Mouse (Mus musculus) CD4-positive, CD25-positive, alpha-beta regulatory T cell, adult 4 months (primary cell): ENCODE results near the gene Agrn. TPM values are rescaled to one million over a fixed set of nuclear protein-coding genes. Genes with fewer than 3 reads are reported as not detected.

ENCODE experiments used
- ATAC-seq: one replicate; pipeline ENCODE4 v1.8.0; 2017
- polyA plus RNA-seq, 2 experiments: library from polyadenylated mRNA; unstranded; fragments of 100-300 nt; shearing (Covaris generic); gene quantifications; one replicate each; pipeline ENCODE4 v1.2.1; 2017

Agrn gene
- 1 to 10 TPM; 3.6 to 3.9 TPM for polyA plus RNA-seq

DNA sequence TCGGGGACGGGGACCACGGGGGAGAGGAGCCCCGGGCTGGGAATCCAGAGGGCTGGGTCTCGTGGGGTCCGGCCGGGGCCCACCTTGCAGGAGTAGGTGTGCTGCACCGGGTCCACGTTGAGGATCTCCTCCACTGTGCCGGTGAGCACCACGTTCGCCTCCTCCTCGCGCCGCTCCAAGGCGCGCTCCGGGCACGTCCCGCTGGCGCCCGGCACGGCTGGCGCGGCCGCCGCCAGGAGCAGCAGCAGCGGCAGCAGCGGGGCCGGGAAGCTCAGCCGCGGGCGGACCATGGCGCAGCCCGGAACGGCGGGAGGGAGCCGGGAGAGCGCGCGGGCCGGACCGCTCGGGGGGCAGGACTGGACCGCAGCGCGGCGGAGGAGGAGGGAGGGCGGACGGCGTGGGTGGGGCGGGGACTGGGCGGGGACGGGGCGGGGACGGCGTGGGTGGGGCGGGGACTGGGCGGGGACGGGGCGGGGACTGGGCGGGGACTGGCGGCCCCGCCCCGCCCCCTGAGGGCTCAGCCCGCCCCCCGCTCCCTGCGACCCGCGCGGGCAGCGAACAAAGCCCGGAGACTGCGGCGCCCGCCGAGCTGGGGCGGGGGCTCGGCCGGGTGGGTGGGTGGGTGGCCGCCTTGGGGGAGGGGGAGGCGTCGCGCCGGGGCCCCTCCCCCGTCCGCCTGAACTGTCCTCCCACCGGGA, at the start of gene Agrn:
Gene Agrn, minus strand, starts transcription at position 358 of the 698 bp plus-strand sequence.
- peak; percentile 25 for ATAC-seq

GRCm38 (mm10) chr4:156236651-156237447, 39.6 kb upstream of the Agrn start:
- ATAC-seq = no peak

- peak; percentile 92 for ATAC-seq
Measured at GRCm38 (mm10) chr4:156235808-156236533, 38.7 kb upstream of the Agrn start, which contains the start of gene Noc2l. TSS of gene Noc2l (plus strand) at chr4:156236010.

- ATAC-seq = peak; percentile 49
Measured at GRCm38 (mm10) chr4:156235360-156235770, 38.1 kb upstream of the Agrn start.

DNA sequence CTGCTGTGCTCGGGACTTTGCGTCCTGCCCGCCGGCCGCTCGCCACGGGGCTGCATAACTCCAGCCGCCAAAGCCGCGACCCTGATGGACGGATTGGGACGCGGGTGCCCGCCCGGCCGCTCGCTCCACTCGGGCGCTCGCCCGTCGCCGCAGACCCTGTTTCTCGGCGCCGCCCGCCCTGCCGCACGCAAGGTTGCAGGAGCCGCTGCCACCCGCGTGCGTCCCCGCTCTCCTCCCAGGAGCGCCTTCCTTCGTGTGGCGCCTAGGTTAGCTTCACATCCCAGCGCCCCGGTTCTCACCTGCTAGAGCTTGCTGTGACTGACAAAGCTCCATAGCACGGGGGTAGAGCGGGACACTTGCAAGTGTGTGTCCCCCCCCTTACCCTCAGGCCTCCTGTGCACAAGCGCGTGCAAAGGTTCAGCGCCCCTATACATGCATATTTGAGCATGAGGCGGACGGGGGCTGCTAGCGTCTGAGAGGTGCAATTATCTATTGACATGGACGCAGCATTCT, 37.5 kb upstream of the Agrn start, which contains the start of gene Plekhn1:
Gene Plekhn1, minus strand, starts transcription at position 157 of the 513 bp plus-strand sequence.
- peak; percentile 42 for ATAC-seq

DNA sequence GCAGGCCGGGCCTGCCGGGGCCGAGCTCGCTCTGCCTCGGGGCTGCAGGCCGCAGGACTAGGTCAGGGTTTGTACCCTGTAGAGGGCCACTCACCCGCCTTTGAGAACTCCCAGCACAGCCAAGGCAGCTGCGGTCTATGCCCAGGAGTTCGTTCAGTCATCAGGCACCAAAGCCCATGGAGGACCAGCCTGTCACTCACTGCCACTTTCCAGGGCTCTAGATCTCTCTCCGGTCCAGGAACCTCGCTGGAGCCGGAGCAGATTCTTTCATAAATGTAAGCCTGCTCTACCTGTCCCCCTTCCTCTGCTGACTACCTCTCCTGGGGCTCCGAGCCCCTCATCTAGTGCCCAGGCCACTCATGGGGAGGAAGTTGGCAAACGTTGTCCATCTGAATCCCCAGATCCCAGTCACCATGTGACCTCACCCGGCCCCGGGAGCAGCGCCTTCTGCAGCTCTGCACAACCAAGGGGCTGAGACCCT, 36.8 kb upstream of the Agrn start:
- no peak for ATAC-seq

GRCm38 (mm10) chr4:156228393-156229024, 31.2 kb upstream of the Agrn start:
- no peak for ATAC-seq

- no peak for ATAC-seq
Measured at GRCm38 (mm10) chr4:156227752-156228392, 30.6 kb upstream of the Agrn start.

DNA sequence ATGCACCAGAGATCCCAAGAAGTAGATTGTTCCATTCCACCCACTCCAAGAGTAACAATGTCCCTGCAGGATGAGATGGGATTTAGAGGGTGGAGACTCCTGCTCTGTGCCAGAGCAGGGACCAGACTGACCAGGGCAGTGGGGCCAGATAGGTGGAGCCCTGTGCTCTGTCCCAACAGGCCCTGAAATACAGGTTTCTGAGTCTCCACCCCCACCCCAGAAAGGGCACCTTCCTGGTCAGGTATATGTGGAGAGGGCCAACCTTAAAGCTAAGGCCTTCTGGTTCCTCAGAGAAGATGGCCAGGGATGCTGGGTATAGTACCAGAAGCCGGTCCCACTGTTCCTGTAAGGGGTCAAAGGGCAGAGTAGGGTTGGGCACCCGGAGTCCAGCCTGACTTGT, 27.0 kb upstream of the Agrn start:
- ATAC-seq = no peak

- no peak for ATAC-seq
Measured at GRCm38 (mm10) chr4:156219936-156220335, 22.6 kb upstream of the Agrn start.

- ATAC-seq = no peak
Measured at GRCm38 (mm10) chr4:156217838-156218237, 20.6 kb upstream of the Agrn start.

- ATAC-seq = no peak
Measured at GRCm38 (mm10) chr4:156217022-156217669, 19.9 kb upstream of the Agrn start.

DNA sequence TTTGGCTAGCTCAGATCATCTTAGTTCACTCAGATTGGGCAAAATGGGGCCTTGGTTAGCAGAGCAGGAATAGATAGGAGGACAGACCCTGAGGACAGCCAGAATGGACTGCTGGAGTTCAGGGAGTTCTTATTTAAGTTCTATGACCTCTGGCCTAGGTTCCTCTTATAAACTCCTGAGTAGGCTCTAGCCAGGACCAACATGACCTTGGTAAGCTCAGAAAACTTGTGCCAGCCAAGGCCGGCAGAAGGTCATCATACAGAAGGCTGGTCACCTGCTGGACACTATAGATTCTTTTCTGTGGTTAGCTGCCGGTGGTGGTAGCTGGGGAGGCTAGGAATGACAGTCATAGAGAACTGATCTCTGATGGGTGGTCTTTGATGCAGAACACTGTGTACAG, 18.9 kb upstream of the Agrn start:
- no peak for ATAC-seq

- no peak for ATAC-seq
Measured at GRCm38 (mm10) chr4:156215649-156216048, 18.4 kb upstream of the Agrn start, which contains the start of gene Perm1. TSS of gene Perm1 (plus strand) at chr4:156215868.

GRCm38 (mm10) chr4:156213134-156213533, 15.8 kb upstream of the Agrn start:
- no peak for ATAC-seq

GRCm38 (mm10) chr4:156209963-156210635, 12.8 kb upstream of the Agrn start:
- ATAC-seq = no peak

DNA sequence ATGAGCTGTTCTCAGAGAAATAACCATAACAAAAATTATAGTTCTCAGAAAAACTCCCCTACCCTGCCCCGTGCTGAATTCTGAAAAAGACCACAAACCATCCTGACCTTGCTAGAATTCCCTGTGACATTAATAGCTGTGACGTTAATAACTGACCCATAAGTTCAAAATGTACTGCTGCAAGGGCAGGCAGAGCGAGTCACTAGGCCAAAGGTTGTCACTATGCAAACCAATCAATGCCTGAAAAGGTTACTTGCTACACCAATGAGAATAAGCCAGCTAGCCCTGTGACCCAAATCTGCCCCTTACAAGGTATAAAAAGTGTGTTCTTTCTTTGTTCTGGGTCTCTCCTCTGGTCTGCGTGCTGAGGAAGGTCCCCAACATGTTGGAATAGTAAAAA, 11.6 kb upstream of the Agrn start:
- no peak for ATAC-seq

DNA sequence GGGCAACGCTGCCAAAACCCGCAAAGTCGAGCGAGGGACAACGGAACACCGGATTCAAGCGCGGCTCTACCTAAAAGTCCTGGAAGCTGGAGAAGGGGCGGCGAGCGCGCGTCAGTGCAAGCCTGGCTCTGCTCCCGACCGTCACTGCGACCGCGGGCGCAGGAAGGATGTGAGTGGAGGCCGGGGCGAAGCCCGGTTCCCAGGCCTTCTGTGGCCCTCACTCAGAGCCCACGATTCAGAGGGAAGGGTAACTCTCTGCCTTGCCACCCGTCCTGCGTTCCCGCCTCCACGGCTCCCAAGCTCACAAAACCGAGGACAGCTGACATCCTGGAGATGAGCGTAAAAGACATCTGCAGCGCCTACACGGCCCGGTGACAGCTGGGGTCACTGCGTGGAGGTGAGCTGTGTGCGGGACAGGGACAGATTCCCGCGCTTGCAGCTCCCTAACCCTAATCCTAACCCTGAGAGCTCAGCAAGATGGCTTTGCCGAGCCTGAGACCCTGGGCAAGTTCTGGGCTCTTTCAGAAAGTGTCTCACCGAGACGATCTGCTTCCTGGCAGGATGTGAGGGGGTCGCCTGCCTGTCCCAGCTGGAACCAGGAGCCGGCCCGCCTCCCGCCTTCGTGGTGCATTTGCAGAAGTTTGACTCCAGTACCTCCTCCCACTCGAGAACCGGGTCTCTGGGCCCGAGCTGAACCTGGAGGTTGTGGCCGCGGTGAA, 6.3 kb upstream of the Agrn start:
- peak; percentile 40 for ATAC-seq

- peak; percentile 80 for ATAC-seq
Measured at GRCm38 (mm10) chr4:156203001-156203412, 5.7 kb upstream of the Agrn start, which contains the start of gene AW011738. TSS of gene AW011738 (plus strand) at chr4:156203304.

DNA sequence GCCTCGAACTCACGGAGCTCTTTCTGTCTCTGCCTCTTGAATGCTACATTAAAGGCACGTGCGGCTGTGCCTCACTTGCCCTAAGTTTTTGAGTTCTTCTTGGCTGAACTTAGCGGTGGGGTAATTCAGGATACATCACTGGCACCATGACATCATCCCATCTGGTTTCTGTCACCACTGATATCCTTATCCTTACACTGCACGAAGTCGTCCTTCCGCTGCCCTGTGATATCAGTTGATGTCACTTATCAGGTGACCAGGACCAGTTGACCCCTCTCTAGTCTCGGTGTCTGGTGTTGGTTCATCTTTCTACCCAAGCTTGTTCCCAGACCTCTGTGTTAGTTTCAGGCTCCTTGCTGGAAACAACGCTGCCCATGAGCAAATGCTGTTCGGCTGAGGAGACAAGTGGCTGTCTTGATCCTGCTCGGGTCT, 5.2 kb upstream of the Agrn start:
- ATAC-seq = no peak
